Mouse (Mus musculus) spleen, adult 2 months (tissue): ENCODE data around the gene Wasf3.

Source experiments
- CTCF ChIP-seq: fragments of 200-500 bp; IDR thresholded peaks from 2 replicates; pipeline ENCODE4 v1.5.1; 2011; ENCODE audit warnings: mild to moderate bottlenecking, inconsistent platforms; ENCODE audit not compliant: insufficient read depth, insufficient read length, insufficient replicate concordance; ENCODE audit errors: extremely low read depth
- POLR2A ChIP-seq: fragments of 200-500 bp; IDR thresholded peaks from 2 replicates; pipeline ENCODE4 v1.6.1; 2011; ENCODE audit warnings: low read depth, low read length, inconsistent platforms

DNA sequence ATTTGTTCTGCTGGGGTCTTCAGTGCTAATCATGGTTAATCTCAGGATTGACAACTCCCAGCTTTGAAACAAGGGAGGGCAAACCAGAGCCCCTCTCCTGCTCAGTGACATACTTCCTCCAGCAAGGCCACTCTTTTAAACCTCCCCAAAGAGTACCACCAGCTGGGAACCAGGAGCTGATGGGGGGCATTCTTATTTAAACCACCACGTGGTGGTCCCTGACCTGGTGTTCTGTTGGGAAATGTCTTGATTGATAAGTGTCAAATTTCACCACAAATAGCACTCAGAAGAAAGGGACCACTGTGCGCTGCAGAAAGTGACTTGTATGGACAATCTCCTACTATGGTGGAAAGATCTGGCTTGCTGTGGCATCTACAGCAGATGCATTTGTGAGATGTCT lies 19.1 kb downstream of the Wasf3 start:
- TF ChIP-seq CTCF (no peak), POLR2A (no peak)
